Mouse (Mus musculus) G1E (cell line): ENCODE measurements around the gene Plrg1. TPM values are rescaled to one million over a fixed set of nuclear protein-coding genes. Genes with fewer than 3 reads are reported as not detected.

ENCODE experiments used
- ATAC-seq: 2 replicates; pipeline ENCODE4 v1.8.0; 2016; ENCODE audit warnings: mild to moderate bottlenecking; ENCODE audit not compliant: insufficient number of reproducible peaks, poor library complexity, low FRiP score, severe bottlenecking; ENCODE audit errors: extremely low read depth
- DNase-seq: peaks from one replicate; pipeline ENCODE4 v3.0.0; 2012; ENCODE audit warnings: low spot score
- H3K27me3 ChIP-seq: 2 replicates; pipeline ENCODE4 v1.6.1; 2012; ENCODE audit warnings: mild to moderate bottlenecking, low read length, inconsistent platforms; ENCODE audit not compliant: insufficient read depth
- H3K36me3 ChIP-seq: replicated peaks from 2 replicates; pipeline ENCODE3; 2012; ENCODE audit warnings: mild to moderate bottlenecking, inconsistent platforms
- H3K4me1 ChIP-seq: 2 replicates; pipeline ENCODE4 v1.6.1; 2012; ENCODE audit warnings: low read depth, low read length, inconsistent platforms, mixed read lengths; ENCODE audit not compliant: insufficient read depth
- H3K4me3 ChIP-seq: 2 replicates; pipeline ENCODE4 v1.5.1; 2012; ENCODE audit warnings: low read depth, mild to moderate bottlenecking, inconsistent platforms, low read length, moderate library complexity, mixed read lengths
- H3K9me3 ChIP-seq: replicated peaks from 2 replicates; pipeline ENCODE4 v1.6.1; 2012; ENCODE audit warnings: inconsistent platforms
- CTCF ChIP-seq: IDR thresholded peaks from 2 replicates; pipeline ENCODE4 v1.5.1; 2012; ENCODE audit warnings: low read depth, low read length, inconsistent platforms, mixed read lengths
- GATA1 ChIP-seq: IDR thresholded peaks from 2 replicates; pipeline ENCODE4 v1.6.1; 2012; ENCODE audit warnings: borderline replicate concordance, low read length, inconsistent platforms, mixed read lengths
- GATA2 ChIP-seq: IDR thresholded peaks from 2 replicates; pipeline ENCODE4 v1.6.1; 2012; ENCODE audit warnings: low read depth, low read length, inconsistent platforms, borderline replicate concordance
- POLR2AphosphoS5 ChIP-seq: IDR thresholded peaks from 2 replicates; pipeline ENCODE4 v1.6.1; 2012; ENCODE audit warnings: low read depth, low read length, inconsistent platforms; ENCODE audit not compliant: insufficient replicate concordance
- TAL1 ChIP-seq: conservative IDR thresholded peaks from 2 replicates; pipeline ENCODE4 v1.6.1; 2012; ENCODE audit warnings: low read depth, low read length, inconsistent platforms, mixed read lengths
- polyA plus RNA-seq: library from polyadenylated mRNA; stranded (reverse); fragments of >175 nt; gene quantifications from 2 replicates; pipeline ENCODE4 v1.2.3, GENCODE M21; 2012
- total RNA-seq, 2 experiments: library from RNA; stranded (forward) in 1 of 2; stranded (reverse) in 1 of 2; fragments of 200-1000 nt in 1 of 2; fragments of >200 nt in 1 of 2; fragmentation: Nextera tagmentation in 1 of 2; gene quantifications; 2 replicates each; pipeline ENCODE4 v1.2.3; 2014 to 2017

Plrg1 gene
- total RNA-seq (2014; fragmentation: Nextera tagmentation) (83.2 and 99.5 TPM in 2 replicates), total RNA-seq (2017) (121 and 122 TPM in 2 replicates), polyA plus RNA-seq (6.6 and 6.7 TPM in 2 replicates)

GRCm38 (mm10) chr3:83055281-83056038 is at the start of gene Plrg1:
Gene Plrg1, plus strand, starts transcription at chr3:83055522.
- H3K4me1 ChIP-seq, result peaks cover 47% of the 10 kb centered on the region
- no peaks in the 10 kb centered on the region for H3K9me3 ChIP-seq
- TF ChIP-seq GATA1, result no peak
- TF ChIP-seq CTCF, result no peak
- TF ChIP-seq TAL1, result no peak
- TF ChIP-seq POLR2AphosphoS5, result no peak
- TF ChIP-seq GATA2, result no peak
- DNase-seq (peak; percentile 84), ATAC-seq (peak; percentile 89)
- no peaks in the 10 kb centered on the region for H3K27me3 ChIP-seq
- peaks cover 38% of the 10 kb centered on the region for H3K36me3 ChIP-seq
- H3K4me3 ChIP-seq, result peak within 1 kb of the TSS; percentile 94

- Histone ChIP-seq H3K27me3 (peaks cover 5% of the 10 kb centered on the region), H3K36me3 (no peaks in the 10 kb centered on the region), H3K9me3 (no peaks in the 10 kb centered on the region), H3K4me3 (no peak within 1 kb of the TSS), H3K4me1 (no peaks in the 10 kb centered on the region)
- DNase-seq (no peak), ATAC-seq (no peak)
- TF ChIP-seq GATA2, result no peak
- no peak for TF ChIP-seq TAL1
- TF ChIP-seq POLR2AphosphoS5, result no peak
- TF ChIP-seq GATA1, result no peak
- TF ChIP-seq CTCF, result no peak
Observed at GRCm38 (mm10) chr3:83007557-83007956, 47.8 kb upstream of the Plrg1 start, which contains the start of gene Fgg. Gene Fgg, plus strand, starts transcription at chr3:83007724.

- ATAC-seq (no peak), DNase-seq (no peak)
- Histone ChIP-seq H3K36me3 (no peaks in the 10 kb centered on the region), H3K4me3 (no peak overlapping the region), H3K9me3 (no peaks in the 10 kb centered on the region), H3K27me3 (peaks cover 7% of the 10 kb centered on the region), H3K4me1 (no peaks in the 10 kb centered on the region)
- TF ChIP-seq GATA1 (no peak), CTCF (no peak), POLR2AphosphoS5 (no peak), TAL1 (no peak), GATA2 (no peak)
Observed at GRCm38 (mm10) chr3:83010291-83010690, 45.0 kb upstream of the Plrg1 start.

GRCm38 (mm10) chr3:83011136-83011535 is 44.2 kb upstream of the Plrg1 start:
- Histone ChIP-seq H3K9me3 (no peaks in the 10 kb centered on the region), H3K27me3 (peaks cover 7% of the 10 kb centered on the region), H3K4me3 (no peak overlapping the region), H3K36me3 (no peaks in the 10 kb centered on the region), H3K4me1 (no peaks in the 10 kb centered on the region)
- no peak for DNase-seq
- no peak for ATAC-seq
- TF ChIP-seq POLR2AphosphoS5 (no peak), GATA2 (no peak), GATA1 (no peak), TAL1 (no peak), CTCF (no peak)

GRCm38 (mm10) chr3:83011565-83011964 is 43.8 kb upstream of the Plrg1 start:
- H3K36me3 ChIP-seq, result no peaks in the 10 kb centered on the region
- DNase-seq, result no peak
- no peaks in the 10 kb centered on the region for H3K4me1 ChIP-seq
- peaks cover 7% of the 10 kb centered on the region for H3K27me3 ChIP-seq
- no peak for ATAC-seq
- H3K9me3 ChIP-seq, result no peaks in the 10 kb centered on the region
- no peak overlapping the region for H3K4me3 ChIP-seq
- no peak for TF ChIP-seq CTCF
- TF ChIP-seq TAL1, result no peak
- no peak for TF ChIP-seq GATA1
- TF ChIP-seq GATA2, result no peak
- TF ChIP-seq POLR2AphosphoS5, result no peak

- Histone ChIP-seq H3K27me3 (peaks cover 7% of the 10 kb centered on the region), H3K4me3 (no peak overlapping the region), H3K4me1 (no peaks in the 10 kb centered on the region; the same call in 1 of the 2 replicates), H3K36me3 (no peaks in the 10 kb centered on the region), H3K9me3 (no peaks in the 10 kb centered on the region)
- DNase-seq, result no peak
- ATAC-seq, result no peak
- TF ChIP-seq POLR2AphosphoS5, result no peak
- no peak for TF ChIP-seq GATA2
Observed at GRCm38 (mm10) chr3:83012636-83013035, 42.7 kb upstream of the Plrg1 start.

DNA sequence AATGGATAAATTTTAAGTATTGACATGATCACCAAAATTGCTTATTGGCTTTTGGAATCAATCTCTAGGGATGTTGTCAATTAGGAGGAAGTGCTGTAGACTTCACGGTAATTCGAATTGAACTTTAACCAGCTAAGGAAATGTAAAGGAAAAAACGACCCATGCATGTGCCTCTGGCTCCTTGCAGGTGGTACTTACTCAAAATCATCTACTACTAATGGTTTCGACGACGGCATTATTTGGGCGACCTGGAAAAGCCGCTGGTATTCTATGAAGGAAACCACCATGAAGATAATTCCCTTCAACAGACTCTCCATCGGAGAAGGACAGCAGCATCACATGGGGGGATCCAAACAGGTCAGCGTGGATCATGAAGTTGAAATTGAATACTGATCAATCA is 41.4 kb upstream of the Plrg1 start:
- TF ChIP-seq GATA2, result no peak
- TF ChIP-seq GATA1, result no peak
- TF ChIP-seq POLR2AphosphoS5, result no peak
- TF ChIP-seq CTCF, result no peak
- TF ChIP-seq TAL1, result no peak
- no peak for ATAC-seq
- no peak overlapping the region for H3K4me3 ChIP-seq

More for the DNA sequence above, 41.4 kb upstream of the Plrg1 start:
- H3K9me3 ChIP-seq, result no peaks in the 10 kb centered on the region
- H3K4me1 ChIP-seq, result no peaks in the 10 kb centered on the region; the same call in 1 of the 2 replicates
- no peaks in the 10 kb centered on the region for H3K36me3 ChIP-seq
- H3K27me3 ChIP-seq, result peaks cover 7% of the 10 kb centered on the region
- DNase-seq, result no peak
